Mouse (Mus musculus) CH12.LX (cell line): ENCODE results near the gene D630039A03Rik. TPM values are rescaled to one million over a fixed set of nuclear protein-coding genes. Genes with fewer than 3 reads are reported as not detected.

Source experiments
- DNase-seq: peaks from one replicate; pipeline ENCODE4 v3.0.0-alpha.2; 2013; ENCODE audit errors: extremely low read depth
- H3K27ac ChIP-seq: 2 replicates; pipeline ENCODE4 v1.5.1; 2012; ENCODE audit warnings: low read depth, mild to moderate bottlenecking, control low read depth, moderate library complexity; ENCODE audit not compliant: insufficient read depth
- H3K27me3 ChIP-seq: replicated peaks from 2 replicates; pipeline ENCODE3; 2012; ENCODE audit warnings: inconsistent platforms
- H3K36me3 ChIP-seq, 2 experiments: replicated peaks in 1 of 2; 2 replicates each; pipeline versions ENCODE3 to v1.6.1; 2012; ENCODE audit warnings: inconsistent platforms in 1 of 2, low read length in 1 of 2, mild to moderate bottlenecking in 1 of 2, mixed read lengths in 1 of 2, moderate library complexity in 1 of 2; ENCODE audit not compliant: control insufficient read depth in 1 of 2, insufficient read depth in 1 of 2
- H3K4me1 ChIP-seq, 2 experiments: 2 replicates each; pipeline ENCODE4 v1.6.1; 2012; ENCODE audit warnings: inconsistent platforms in 1 of 2, moderate library complexity in 1 of 2; ENCODE audit not compliant: insufficient read depth in 2 of 2, control insufficient read depth in 1 of 2
- H3K4me2 ChIP-seq: 2 replicates; pipeline ENCODE4 v1.6.1; 2012; ENCODE audit warnings: low read depth, mild to moderate bottlenecking, control low read depth; ENCODE audit not compliant: poor library complexity, insufficient read depth, severe bottlenecking
- H3K4me3 ChIP-seq, 3 experiments: fragments of 150-350 bp in 1 of 3; sonication (generic) in 1 of 3; replicated peaks in 1 of 3; 2 replicates each; pipeline versions ENCODE3 to v1.5.1; 2011 to 2012; ENCODE audit warnings: low read depth in 2 of 3, low read length in 2 of 3, mild to moderate bottlenecking in 2 of 3, moderate library complexity in 2 of 3, control low read depth in 1 of 3, improper control_type of control experiment in 1 of 3, inconsistent platforms in 1 of 3, mixed read lengths in 1 of 3; ENCODE audit not compliant: poor library complexity in 1 of 3
- H3K79me2 ChIP-seq: replicated peaks from 2 replicates; pipeline ENCODE4 v1.6.1; 2012; ENCODE audit warnings: mild to moderate bottlenecking, moderate library complexity; ENCODE audit not compliant: control insufficient read depth, poor library complexity, insufficient read depth, severe bottlenecking; ENCODE audit errors: extremely low read depth
- H3K9ac ChIP-seq: 2 replicates; pipeline ENCODE4 v1.6.1; 2012; ENCODE audit warnings: low read depth, mild to moderate bottlenecking, control low read depth, moderate library complexity; ENCODE audit not compliant: insufficient read depth
- H3K9me3 ChIP-seq: replicated peaks from 2 replicates; pipeline ENCODE3; 2012; ENCODE audit warnings: low read length, inconsistent platforms, mixed read lengths
- BHLHE40 ChIP-seq: IDR thresholded peaks from 2 replicates; pipeline ENCODE4 v1.6.1; 2011; ENCODE audit warnings: mild to moderate bottlenecking, low read depth, low read length, improper control_type of control experiment
- CHD1 ChIP-seq: IDR thresholded peaks from 2 replicates; pipeline ENCODE4 v1.6.1; 2012; ENCODE audit warnings: low read depth, low read length, improper control_type of control experiment, inconsistent platforms
- CTCF ChIP-seq, 2 experiments: IDR thresholded peaks in 1 of 2; conservative IDR thresholded peaks in 1 of 2; 2 replicates each; pipeline ENCODE4 v1.5.1; 2011 to 2012; ENCODE audit warnings: low read depth in 2 of 2, low read length in 2 of 2, improper control_type of control experiment in 1 of 2, inconsistent platforms in 1 of 2, mild to moderate bottlenecking in 1 of 2, moderate library complexity in 1 of 2
- ELF1 ChIP-seq: IDR thresholded peaks from 2 replicates; pipeline ENCODE4 v1.6.1; 2014; ENCODE audit warnings: low read depth, mild to moderate bottlenecking, inconsistent platforms, low read length, improper control_type of control experiment
- EP300 ChIP-seq: IDR thresholded peaks from 2 replicates; pipeline ENCODE4 v1.6.1; 2011; ENCODE audit warnings: low read length, improper control_type of control experiment
- ETS1 ChIP-seq: conservative IDR thresholded peaks from 2 replicates; pipeline ENCODE4 v1.6.1; 2012; ENCODE audit warnings: low read depth, mild to moderate bottlenecking, inconsistent platforms, low read length, improper control_type of control experiment, moderate library complexity
- HCFC1 ChIP-seq: IDR thresholded peaks from 2 replicates; pipeline ENCODE4 v1.6.1; 2012; ENCODE audit warnings: low read depth, mild to moderate bottlenecking, inconsistent platforms, low read length, improper control_type of control experiment
- IRF4 ChIP-seq: IDR thresholded peaks from 2 replicates; pipeline ENCODE4 v1.6.1; 2014; ENCODE audit warnings: low read depth, mild to moderate bottlenecking, inconsistent platforms, low read length, improper control_type of control experiment
- JUN ChIP-seq: IDR thresholded peaks from 2 replicates; pipeline ENCODE4 v1.6.1; 2011; ENCODE audit warnings: low read depth, mild to moderate bottlenecking, low read length, improper control_type of control experiment, moderate library complexity; ENCODE audit not compliant: insufficient read depth
- JUND ChIP-seq: conservative IDR thresholded peaks from 2 replicates; pipeline ENCODE4 v1.6.1; 2011; ENCODE audit warnings: low read depth, low read length, improper control_type of control experiment
- MAZ ChIP-seq: IDR thresholded peaks from 2 replicates; pipeline ENCODE4 v1.6.1; 2012; ENCODE audit warnings: low read depth, mild to moderate bottlenecking, inconsistent platforms, low read length, improper control_type of control experiment, moderate library complexity
- MXI1 ChIP-seq: IDR thresholded peaks from 2 replicates; pipeline ENCODE4 v1.6.1; 2011; ENCODE audit warnings: mild to moderate bottlenecking, low read depth, low read length, improper control_type of control experiment
- MYC ChIP-seq: IDR thresholded peaks from 2 replicates; pipeline ENCODE4 v1.6.1; 2011; ENCODE audit warnings: low read depth, mild to moderate bottlenecking, improper control_type of control experiment, low read length
- PAX5 ChIP-seq: IDR thresholded peaks from 2 replicates; pipeline ENCODE4 v1.6.1; 2012; ENCODE audit warnings: low read length, inconsistent platforms, mixed read lengths
- POLR2A ChIP-seq: IDR thresholded peaks from 2 replicates; pipeline ENCODE4 v1.6.1; 2011; ENCODE audit warnings: low read depth, mild to moderate bottlenecking, improper control_type of control experiment, low read length
- POLR2AphosphoS2 ChIP-seq: IDR thresholded peaks from 2 replicates; pipeline ENCODE4 v1.6.1; 2011; ENCODE audit warnings: low read depth, low read length, improper control_type of control experiment
- RAD21 ChIP-seq: IDR thresholded peaks from 2 replicates; pipeline ENCODE4 v1.6.1; 2011; ENCODE audit warnings: low read depth, mild to moderate bottlenecking, low read length, improper control_type of control experiment, moderate library complexity
- RCOR1 ChIP-seq: conservative IDR thresholded peaks from 2 replicates; pipeline ENCODE4 v1.6.1; 2012; ENCODE audit warnings: low read depth, mild to moderate bottlenecking, inconsistent platforms, low read length, improper control_type of control experiment
- SIN3A ChIP-seq: IDR thresholded peaks from 2 replicates; pipeline ENCODE4 v1.6.1; 2012; ENCODE audit warnings: low read length, improper control_type of control experiment, inconsistent platforms
- SMC3 ChIP-seq: IDR thresholded peaks from 2 replicates; pipeline ENCODE4 v1.6.1; 2011; ENCODE audit warnings: low read depth, low read length, improper control_type of control experiment
- TBP ChIP-seq: conservative IDR thresholded peaks from 2 replicates; pipeline ENCODE4 v1.6.1; 2011; ENCODE audit warnings: low read depth, low read length, improper control_type of control experiment
- TCF12 ChIP-seq: IDR thresholded peaks from 2 replicates; pipeline ENCODE4 v1.6.1; 2014; ENCODE audit warnings: low read depth, mild to moderate bottlenecking, inconsistent platforms, low read length, improper control_type of control experiment
- USF1 ChIP-seq: IDR thresholded peaks from 2 replicates; pipeline ENCODE4 v1.6.1; 2014; ENCODE audit warnings: low read depth, mild to moderate bottlenecking, inconsistent platforms, low read length, improper control_type of control experiment
- USF2 ChIP-seq: conservative IDR thresholded peaks from 2 replicates; pipeline ENCODE4 v1.6.1; 2011; ENCODE audit warnings: low read depth, low read length, improper control_type of control experiment
- ZC3H11A ChIP-seq: IDR thresholded peaks from 2 replicates; pipeline ENCODE4 v1.6.1; 2012; ENCODE audit warnings: low read depth, mild to moderate bottlenecking, inconsistent platforms, low read length, improper control_type of control experiment
- ZKSCAN1 ChIP-seq: IDR thresholded peaks from 2 replicates; pipeline ENCODE4 v1.6.1; 2012; ENCODE audit warnings: low read depth, inconsistent platforms, low read length, improper control_type of control experiment, borderline replicate concordance
- ZMIZ1 ChIP-seq: IDR thresholded peaks from 2 replicates; pipeline ENCODE4 v1.6.1; 2012; ENCODE audit warnings: low read depth, mild to moderate bottlenecking, inconsistent platforms, low read length, improper control_type of control experiment
- dilution Hi-C: fragments of 300-500 bp; cut with MboI; formaldehyde crosslinking; loops from 2 replicates; pipeline ENCODE4 v1.14.3; 2020; ENCODE audit warnings: low sequenced_read_pairs; ENCODE audit not compliant: extremely low pct_unique_long_range_greater_than_20kb, extremely low pct_ligation_motif_present
- in situ Hi-C: fragments of 300-500 bp; cut with MboI; formaldehyde crosslinking; loops from 3 replicates; pipeline ENCODE4 v1.14.3; 2019; ENCODE audit warnings: low sequenced_read_pairs, low pct_ligation_motif_present, low pct_unique_long_range_greater_than_20kb, mixed read lengths
- polyA plus RNA-seq: library from polyadenylated mRNA; unstranded; fragments of >175 nt; gene quantifications from 2 replicates; pipeline ENCODE4 v1.2.1, GENCODE M21; 2012; ENCODE audit warnings: low read depth; ENCODE audit not compliant: insufficient read length
- total RNA-seq, 2 experiments: library from RNA; depleted of rRNA; stranded (reverse); fragments of 300-350 nt in 1 of 2; fragments of >200 nt in 1 of 2; gene quantifications; 2 replicates each; pipeline ENCODE4 v1.2.3; 2012 to 2014

Gene D630039A03Rik
- total and polyA plus RNA-seq, 3 experiments, result not detected

DNA sequence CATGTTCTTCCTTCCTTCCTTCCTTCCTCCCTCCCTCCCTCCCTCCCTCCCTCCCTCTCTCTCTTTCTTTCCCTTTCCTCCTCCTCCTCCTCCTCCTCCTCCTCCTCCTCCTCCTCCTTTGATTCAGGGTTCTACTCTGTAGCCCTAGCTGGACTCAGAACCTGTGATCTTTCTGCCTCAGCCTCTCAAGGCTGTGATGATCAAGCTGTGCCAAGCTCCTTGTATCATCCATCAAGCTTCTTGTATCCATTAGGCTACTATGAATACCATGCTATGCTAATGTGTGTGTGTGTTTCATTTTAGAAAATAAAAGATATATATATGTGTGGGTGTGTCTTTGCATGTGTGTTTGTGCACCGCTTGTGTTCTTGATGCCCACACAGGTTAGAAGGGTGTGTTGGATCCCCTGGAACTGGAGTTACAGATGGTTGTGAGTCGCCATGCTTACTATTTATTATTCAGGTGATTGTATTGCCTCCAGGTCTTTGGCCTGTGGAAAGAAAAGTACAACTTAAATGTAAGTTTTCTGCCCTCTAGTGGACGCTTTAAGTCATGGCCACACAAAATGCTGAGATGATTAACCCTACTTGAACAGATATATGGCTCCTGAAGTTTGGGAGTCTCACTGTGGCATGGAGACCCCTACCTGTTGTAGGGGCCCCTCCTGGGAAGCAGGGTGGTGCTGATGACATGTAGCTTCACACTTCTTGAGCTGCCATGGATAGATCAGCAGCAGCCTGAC lies 11.5 kb upstream of the D630039A03Rik start:
- DNase-seq, result peak; percentile 58
- dilution Hi-C loops, result no loop called here
- no peak overlapping the region for H3K4me3 ChIP-seq

DNA sequence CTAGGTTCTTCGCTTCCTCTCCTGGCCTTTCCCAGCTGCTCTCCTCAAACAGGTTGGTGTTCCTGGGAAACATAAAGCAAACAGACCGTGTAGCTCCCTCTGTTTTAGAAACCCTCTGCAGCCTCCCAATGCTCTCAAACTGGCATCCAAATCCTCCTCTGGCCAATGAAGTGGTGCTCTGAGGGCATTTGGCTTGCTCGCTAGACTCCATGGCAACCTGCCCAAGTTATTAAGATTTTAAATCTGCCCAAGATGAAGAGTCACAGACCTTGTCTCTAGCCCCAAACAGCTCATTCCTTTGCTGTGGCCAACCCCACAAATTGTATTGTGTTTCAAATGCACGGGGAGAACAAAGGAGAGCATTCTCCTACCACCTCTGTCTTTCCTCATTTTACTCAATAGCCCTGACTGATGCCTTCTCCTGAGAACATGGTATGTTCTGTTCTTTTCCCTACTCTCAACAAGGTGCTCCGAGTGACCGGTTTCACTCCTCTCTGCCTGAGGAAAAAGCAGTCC lies 8.5 kb upstream of the D630039A03Rik start:
- Histone ChIP-seq H3K4me2 (no peak overlapping the region), H3K36me3 (no peaks in the 10 kb centered on the region), H3K9me3 (no peaks in the 10 kb centered on the region), H3K4me3 (no peak overlapping the region), H3K27ac (no peak overlapping the region), H3K79me2 (no peaks in the 10 kb centered on the region), H3K27me3 (no peaks in the 10 kb centered on the region)
- no peak for DNase-seq
- dilution Hi-C loops, result no loop called here
- in situ Hi-C loops, result no loop called here
- no peak for TF ChIP-seq JUND
- TF ChIP-seq USF2, result no peak
- no peak for TF ChIP-seq RCOR1
- no peak for TF ChIP-seq MYC
- no peak for TF ChIP-seq HCFC1
- TF ChIP-seq RAD21, result no peak
- TF ChIP-seq CHD1, result no peak
- TF ChIP-seq, all 38 proteins: peak for 0
- no peak overlapping the region for H3K9ac ChIP-seq
- H3K4me1 ChIP-seq, result peaks cover 0 to 6% of the 10 kb centered on the region in 2 experiments; a peak in 2 of 4 replicates

More for the DNA sequence above, 11.5 kb upstream of the D630039A03Rik start:
- Histone ChIP-seq H3K9me3 (peaks cover 2% of the 10 kb centered on the region), H3K27me3 (no peaks in the 10 kb centered on the region), H3K79me2 (no peaks in the 10 kb centered on the region), H3K27ac (no peak overlapping the region), H3K4me1 (peaks cover 0 to 13% of the 10 kb centered on the region in 2 experiments; a peak in 3 of 4 replicates), H3K9ac (no peak overlapping the region), H3K4me2 (peak overlapping the region; percentile 38; the same call in 1 of the 2 replicates)
- in situ Hi-C loops, result no loop called here
- TF ChIP-seq CHD1 (no peak), PAX5 (no peak), POLR2AphosphoS2 (no peak), HCFC1 (no peak), TCF12 (no peak), POLR2A (no peak), SMC3 (peak; percentile 51), ELF1 (no peak), EP300 (no peak), RAD21 (peak; percentile 45), USF1 (no peak), MAZ (no peak), JUN (no peak), MXI1 (no peak), JUND (no peak), IRF4 (no peak), CTCF (conservative IDR thresholded peaks at IDR 0.05 in 1 of 2, IDR thresholded peaks at IDR 0.05 in 1 of 2; ENCODE audit: low read depth in 2 of 2, low read length in 2 of 2) (peak; percentile 71 to 80), BHLHE40 (no peak), ZKSCAN1 (no peak), SIN3A (no peak), ZC3H11A (no peak), RCOR1 (no peak), ETS1 (no peak), TBP (no peak), ZMIZ1 (no peak), MYC (no peak)
- TF ChIP-seq, all 38 proteins: peak for 3
- no peaks in the 10 kb centered on the region for H3K36me3 ChIP-seq
